Mouse (Mus musculus): ENCODE measurements at regions not wholly inside any gene's neighbourhood (a gene's known extent, or its start where the extent isn't known, plus 50 kb on each side); places are given as distances from the start of the nearest gene placed in this dataset.

DNA sequence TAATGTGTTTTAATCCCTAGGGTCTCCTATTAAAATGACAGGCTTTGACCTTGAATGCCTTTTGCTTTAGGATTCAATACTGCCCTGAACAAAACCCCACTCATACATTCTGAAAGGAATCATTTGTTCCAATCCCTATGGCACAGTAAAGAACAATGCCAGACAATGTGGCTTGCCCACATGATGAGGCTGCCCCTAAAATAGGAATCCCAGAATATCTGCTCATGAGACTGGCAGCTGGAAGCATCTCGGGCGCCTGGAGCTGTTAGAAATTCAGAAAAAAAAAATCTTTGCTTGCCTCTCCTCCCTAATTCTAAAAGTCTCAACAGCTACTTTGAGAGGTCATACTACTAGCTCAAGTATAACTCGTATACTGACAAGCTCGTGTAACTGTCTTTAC lies 157.5 kb upstream of the Actbl2 start:
- Histone ChIP-seq H3K9me3 (ENCODE audit: control insufficient read depth, low read length) (no peaks in the 10 kb centered on the region), H3K27me3 (ENCODE audit: control insufficient read depth, insufficient read depth, low read length) (no peaks in the 10 kb centered on the region), H3K4me1 (ENCODE audit: control insufficient read depth, insufficient read depth, low read length) (no peaks in the 10 kb centered on the region), H3K4me3 (ENCODE audit: low read length) (no peak overlapping the region), H3K36me3 (ENCODE audit: control insufficient read depth, insufficient read depth, low read length) (no peaks in the 10 kb centered on the region), H3K4me2 (replicated peaks; ENCODE audit: low read depth, low read length) (no peak overlapping the region), H3K9ac (ENCODE audit: low read depth, low read length) (no peak overlapping the region), H3K27ac (ENCODE audit: low read depth, low read length) (no peak overlapping the region)
- no peak for ATAC-seq (ENCODE audit: low FRiP score, low TSS enrichment)
- 80% methylated on average over 4 of the region's 4 CpGs for WGBS

GRCm38 (mm10) chr13:111098738-111099137 lies 156.1 kb upstream of the Actbl2 start:
- Histone ChIP-seq H3K4me1 (ENCODE audit: control insufficient read depth, insufficient read depth, low read length) (no peaks in the 10 kb centered on the region), H3K4me3 (ENCODE audit: low read length) (no peak overlapping the region), H3K27ac (ENCODE audit: low read depth, low read length) (no peak overlapping the region), H3K36me3 (ENCODE audit: control insufficient read depth, insufficient read depth, low read length) (no peaks in the 10 kb centered on the region), H3K9me3 (ENCODE audit: control insufficient read depth, low read length) (no peaks in the 10 kb centered on the region), H3K27me3 (ENCODE audit: control insufficient read depth, insufficient read depth, low read length) (no peaks in the 10 kb centered on the region), H3K9ac (ENCODE audit: low read depth, low read length) (no peak overlapping the region), H3K4me2 (replicated peaks; ENCODE audit: low read depth, low read length) (no peak overlapping the region)
- ATAC-seq (ENCODE audit: low FRiP score, low TSS enrichment): no peak
- WGBS: 77% methylated on average over 2 of the region's 2 CpGs

- Histone ChIP-seq H3K9me3 (ENCODE audit: control insufficient read depth, low read length) (no peaks in the 10 kb centered on the region), H3K36me3 (ENCODE audit: control insufficient read depth, insufficient read depth, low read length) (no peaks in the 10 kb centered on the region), H3K4me2 (replicated peaks; ENCODE audit: low read depth, low read length) (no peak overlapping the region), H3K27ac (ENCODE audit: low read depth, low read length) (no peak overlapping the region), H3K9ac (ENCODE audit: low read depth, low read length) (no peak overlapping the region), H3K4me1 (ENCODE audit: control insufficient read depth, insufficient read depth, low read length) (no peaks in the 10 kb centered on the region), H3K4me3 (ENCODE audit: low read length) (no peak overlapping the region), H3K27me3 (ENCODE audit: control insufficient read depth, insufficient read depth, low read length) (no peaks in the 10 kb centered on the region)
- 71% methylated on average over 6 of the region's 6 CpGs for WGBS
- ATAC-seq (ENCODE audit: low FRiP score, low TSS enrichment): no peak
Measured at GRCm38 (mm10) chr13:111099252-111099651, 155.6 kb upstream of the Actbl2 start.

GRCm38 (mm10) chr13:111100448-111100847 lies 154.4 kb upstream of the Actbl2 start:
- Histone ChIP-seq H3K4me1 (ENCODE audit: control insufficient read depth, insufficient read depth, low read length) (no peaks in the 10 kb centered on the region), H3K4me2 (replicated peaks; ENCODE audit: low read depth, low read length) (no peak overlapping the region), H3K36me3 (ENCODE audit: control insufficient read depth, insufficient read depth, low read length) (no peaks in the 10 kb centered on the region), H3K4me3 (ENCODE audit: low read length) (no peak overlapping the region), H3K9ac (ENCODE audit: low read depth, low read length) (no peak overlapping the region), H3K27me3 (ENCODE audit: control insufficient read depth, insufficient read depth, low read length) (no peaks in the 10 kb centered on the region), H3K27ac (ENCODE audit: low read depth, low read length) (no peak overlapping the region), H3K9me3 (ENCODE audit: control insufficient read depth, low read length) (no peaks in the 10 kb centered on the region)
- no peak for ATAC-seq (ENCODE audit: low FRiP score, low TSS enrichment)
- WGBS: 84% methylated on average over 1 of the region's 1 CpGs

- Histone ChIP-seq H3K9me3 (ENCODE audit: control insufficient read depth, low read length) (no peaks in the 10 kb centered on the region), H3K4me2 (replicated peaks; ENCODE audit: low read depth, low read length) (no peak overlapping the region), H3K4me1 (ENCODE audit: control insufficient read depth, insufficient read depth, low read length) (no peaks in the 10 kb centered on the region), H3K36me3 (ENCODE audit: control insufficient read depth, insufficient read depth, low read length) (no peaks in the 10 kb centered on the region), H3K4me3 (ENCODE audit: low read length) (no peak overlapping the region), H3K27me3 (ENCODE audit: control insufficient read depth, insufficient read depth, low read length) (no peaks in the 10 kb centered on the region), H3K27ac (ENCODE audit: low read depth, low read length) (no peak overlapping the region), H3K9ac (ENCODE audit: low read depth, low read length) (no peak overlapping the region)
- WGBS: 59% methylated on average over 4 of the region's 4 CpGs
- no peak for ATAC-seq (ENCODE audit: low FRiP score, low TSS enrichment)
Measured at GRCm38 (mm10) chr13:111104567-111105219, 150.1 kb upstream of the Actbl2 start.

GRCm38 (mm10) chr13:111131108-111131507 lies 123.7 kb upstream of the Actbl2 start:
- no peak overlapping the region for H3K4me3 ChIP-seq (ENCODE audit: low read length)
- H3K27ac ChIP-seq (ENCODE audit: low read depth, low read length): no peak overlapping the region
- no peaks in the 10 kb centered on the region for H3K9me3 ChIP-seq (ENCODE audit: control insufficient read depth, low read length)
- H3K27me3 ChIP-seq (ENCODE audit: control insufficient read depth, insufficient read depth, low read length): no peaks in the 10 kb centered on the region
- no peak for ATAC-seq (ENCODE audit: low FRiP score, low TSS enrichment)
- H3K36me3 ChIP-seq (ENCODE audit: control insufficient read depth, insufficient read depth, low read length): no peaks in the 10 kb centered on the region
- WGBS: 81% methylated on average over 3 of the region's 3 CpGs
- no peak overlapping the region for H3K9ac ChIP-seq (ENCODE audit: low read depth, low read length)
- no peaks in the 10 kb centered on the region for H3K4me1 ChIP-seq (ENCODE audit: control insufficient read depth, insufficient read depth, low read length)
- no peak overlapping the region for H3K4me2 ChIP-seq (replicated peaks; ENCODE audit: low read depth, low read length)

GRCm38 (mm10) chr13:111136392-111136791 lies 118.4 kb upstream of the Actbl2 start:
- Histone ChIP-seq H3K4me1 (ENCODE audit: control insufficient read depth, insufficient read depth, low read length) (no peaks in the 10 kb centered on the region), H3K4me3 (ENCODE audit: low read length) (no peak overlapping the region), H3K27ac (ENCODE audit: low read depth, low read length) (no peak overlapping the region), H3K9ac (ENCODE audit: low read depth, low read length) (no peak overlapping the region), H3K4me2 (replicated peaks; ENCODE audit: low read depth, low read length) (no peak overlapping the region), H3K27me3 (ENCODE audit: control insufficient read depth, insufficient read depth, low read length) (no peaks in the 10 kb centered on the region), H3K9me3 (ENCODE audit: control insufficient read depth, low read length) (no peaks in the 10 kb centered on the region), H3K36me3 (ENCODE audit: control insufficient read depth, insufficient read depth, low read length) (no peaks in the 10 kb centered on the region)
- 99% methylated on average over 3 of the region's 3 CpGs for WGBS
- no peak for ATAC-seq (ENCODE audit: low FRiP score, low TSS enrichment)

GRCm38 (mm10) chr13:111142757-111143420 lies 111.9 kb upstream of the Actbl2 start:
- Histone ChIP-seq H3K4me2 (replicated peaks; ENCODE audit: low read depth, low read length) (no peak overlapping the region), H3K9me3 (ENCODE audit: control insufficient read depth, low read length) (no peaks in the 10 kb centered on the region), H3K9ac (ENCODE audit: low read depth, low read length) (no peak overlapping the region), H3K36me3 (ENCODE audit: control insufficient read depth, insufficient read depth, low read length) (no peaks in the 10 kb centered on the region), H3K4me3 (ENCODE audit: low read length) (no peak overlapping the region), H3K27ac (ENCODE audit: low read depth, low read length) (no peak overlapping the region), H3K27me3 (ENCODE audit: control insufficient read depth, insufficient read depth, low read length) (no peaks in the 10 kb centered on the region), H3K4me1 (ENCODE audit: control insufficient read depth, insufficient read depth, low read length) (no peaks in the 10 kb centered on the region)
- ATAC-seq (ENCODE audit: low FRiP score, low TSS enrichment): no peak
- 71% methylated on average over 7 of the region's 7 CpGs for WGBS

DNA sequence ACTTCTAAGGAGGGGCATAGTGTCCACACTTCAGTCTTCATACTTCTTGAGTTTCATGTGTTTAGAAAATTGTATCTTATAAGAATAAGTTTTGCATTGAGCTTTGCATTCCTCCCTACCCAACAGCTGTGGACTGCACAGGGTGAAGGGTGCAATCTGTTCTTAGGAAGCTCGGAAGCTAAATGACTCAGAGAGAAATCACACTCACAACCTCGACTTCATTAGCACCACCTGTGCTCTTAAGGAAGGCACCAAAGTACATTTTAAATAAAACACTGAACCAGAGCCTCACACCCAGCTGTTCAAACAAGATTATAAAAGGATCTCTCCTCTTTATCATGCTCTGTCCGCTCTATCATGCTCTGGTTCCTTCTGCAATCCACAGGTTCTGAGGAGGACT lies 110.1 kb upstream of the Actbl2 start:
- no peak overlapping the region for H3K27ac ChIP-seq (ENCODE audit: low read depth, low read length)
- no peak overlapping the region for H3K4me3 ChIP-seq (ENCODE audit: low read length)
- H3K9ac ChIP-seq (ENCODE audit: low read depth, low read length): no peak overlapping the region
- H3K9me3 ChIP-seq (ENCODE audit: control insufficient read depth, low read length): no peaks in the 10 kb centered on the region
- H3K27me3 ChIP-seq (ENCODE audit: control insufficient read depth, insufficient read depth, low read length): no peaks in the 10 kb centered on the region
- no peaks in the 10 kb centered on the region for H3K36me3 ChIP-seq (ENCODE audit: control insufficient read depth, insufficient read depth, low read length)
- 83% methylated on average over 3 of the region's 3 CpGs for WGBS
- ATAC-seq (ENCODE audit: low FRiP score, low TSS enrichment): no peak
- H3K4me1 ChIP-seq (ENCODE audit: control insufficient read depth, insufficient read depth, low read length): no peaks in the 10 kb centered on the region
- H3K4me2 ChIP-seq (replicated peaks; ENCODE audit: low read depth, low read length): no peak overlapping the region

All from kidney, embryonic 14.5 days (tissue).